Mouse (Mus musculus) spleen, postnatal 10 days (tissue): ENCODE data around the gene Zzef1.
A peak's percentile ranks its signal among the peaks of the same experiment; 100 is the strongest.

Source experiments
- DNase-seq, 2 experiments: peaks; one replicate each; pipeline ENCODE4 v3.0.0; 2021 to 2022; ENCODE audit warnings: low spot score in 2 of 2

Gene Zzef1

GRCm38 (mm10) chr11:72908391-72908790 is 112.4 kb downstream of the Zzef1 start:
- DNase-seq = no peak

GRCm38 (mm10) chr11:72917299-72917996 is 121.4 kb downstream of the Zzef1 start:
- no peak for DNase-seq

GRCm38 (mm10) chr11:72923116-72923515 is 127.1 kb downstream of the Zzef1 start:
- DNase-seq = no peak

GRCm38 (mm10) chr11:72924458-72924857 is 128.4 kb downstream of the Zzef1 start:
- no peak for DNase-seq

GRCm38 (mm10) chr11:72925067-72925466 is 129.0 kb downstream of the Zzef1 start:
- DNase-seq = no peak

- peak; percentile 45 to 67 for DNase-seq
These were observed 130.3 kb downstream of the Zzef1 start for GRCm38 (mm10) chr11:72926226-72926890.

GRCm38 (mm10) chr11:72928516-72928915 is 132.5 kb downstream of the Zzef1 start:
- peak in 1 of 2 experiments; percentile 39 for DNase-seq

- peak in 1 of 2 experiments; percentile 60 for DNase-seq
These were observed 144.4 kb downstream of the Zzef1 start for GRCm38 (mm10) chr11:72940208-72941143.

- no peak for DNase-seq
These were observed 149.2 kb downstream of the Zzef1 start for GRCm38 (mm10) chr11:72944996-72945793.

GRCm38 (mm10) chr11:72945875-72946559 is 150.0 kb downstream of the Zzef1 start:
- no peak for DNase-seq

- DNase-seq = no peak
These were observed 150.6 kb downstream of the Zzef1 start for GRCm38 (mm10) chr11:72946560-72947119.

GRCm38 (mm10) chr11:72947840-72948239 is 151.8 kb downstream of the Zzef1 start:
- no peak for DNase-seq

GRCm38 (mm10) chr11:72948254-72948653 is 152.2 kb downstream of the Zzef1 start:
- DNase-seq = no peak

- no peak for DNase-seq
These were observed 155.3 kb downstream of the Zzef1 start for GRCm38 (mm10) chr11:72951137-72952000.

- DNase-seq = no peak
These were observed 156.2 kb downstream of the Zzef1 start for GRCm38 (mm10) chr11:72952226-72952625.

- no peak for DNase-seq
These were observed 156.7 kb downstream of the Zzef1 start for GRCm38 (mm10) chr11:72952697-72953096.

GRCm38 (mm10) chr11:72953116-72953439 is 157.1 kb downstream of the Zzef1 start:
- no peak for DNase-seq

- peak in 1 of 2 experiments; percentile 41 for DNase-seq
These were observed 157.6 kb downstream of the Zzef1 start for GRCm38 (mm10) chr11:72953440-72954151.

GRCm38 (mm10) chr11:72954216-72954615 is 158.2 kb downstream of the Zzef1 start:
- DNase-seq = peak in 1 of 2 experiments; percentile 20
